Mouse (Mus musculus) cerebellum, postnatal 25 days (tissue): ENCODE results near the gene Dcaf17.

Source experiments
- DNase-seq, 2 experiments: peaks; one replicate each; pipeline ENCODE4 v3.0.0; 2021; ENCODE audit warnings: mixed read lengths in 2 of 2

The Dcaf17 gene

DNA sequence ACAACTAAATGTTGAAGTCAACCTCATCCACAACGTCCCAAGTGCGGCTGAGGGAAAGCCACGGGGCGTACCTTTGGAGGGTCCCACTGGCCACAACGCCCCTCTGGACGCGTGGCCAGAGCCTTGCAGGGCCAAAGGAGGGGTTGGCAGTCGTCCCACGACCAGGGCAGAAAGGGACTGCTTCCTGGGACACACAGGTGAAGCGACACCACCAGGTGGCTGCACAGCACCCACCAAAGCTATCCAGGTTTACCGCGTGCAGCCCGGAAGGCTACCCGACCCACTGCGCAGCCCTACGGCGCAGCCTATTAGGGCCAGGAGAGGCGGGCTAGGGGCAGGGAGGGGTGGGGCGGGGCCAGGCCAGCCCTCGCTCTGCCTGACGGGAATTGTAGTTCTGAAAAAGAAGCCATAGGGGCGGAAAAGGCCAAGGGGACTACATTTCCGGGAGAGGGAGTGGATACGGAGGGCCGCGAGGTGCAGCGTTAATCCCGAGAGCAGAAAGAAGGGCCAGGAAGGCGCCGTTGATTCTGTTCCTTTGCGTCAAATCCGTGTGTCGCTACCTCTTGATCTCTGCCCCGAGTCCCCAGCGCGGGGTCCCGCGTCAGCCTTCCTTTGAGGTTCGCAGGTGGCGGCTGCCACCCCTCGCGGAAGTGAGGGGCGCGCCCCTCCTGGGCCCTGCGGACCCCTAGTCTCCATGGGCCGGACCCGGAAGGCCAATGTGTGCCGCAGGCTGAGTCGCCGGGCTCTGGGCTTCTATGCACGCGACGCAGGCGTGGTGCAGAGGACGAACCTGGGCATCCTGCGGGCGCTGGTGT, at the start of gene Dcaf17, which contains the start of gene Mettl8:
TSS of gene Dcaf17 (plus strand) at position 29 of the 815 bp plus-strand sequence.
TSS of gene Mettl8 (minus strand) at position 284 of the 815 bp plus-strand sequence.
- DNase-seq: peak; percentile 93 to 97

DNA sequence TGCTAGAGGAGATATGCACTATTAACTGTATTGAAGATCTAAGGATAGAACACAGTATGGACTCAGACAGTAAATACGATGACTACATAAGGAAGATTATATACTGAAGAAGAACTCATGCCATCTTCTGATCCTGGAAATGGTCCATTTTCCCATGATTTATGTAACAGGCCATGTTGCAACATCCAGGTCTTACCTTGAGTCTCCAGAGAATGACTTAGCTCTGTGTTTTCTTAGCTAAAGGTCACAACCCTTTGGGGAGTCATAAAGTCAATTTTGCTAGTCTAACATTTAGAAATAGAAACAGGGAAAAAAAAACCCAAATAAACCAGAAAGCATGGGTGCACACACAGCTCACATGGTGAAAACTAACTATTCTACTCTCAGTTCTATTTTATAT, 43.3 kb upstream of the Dcaf17 start:
- no peak for DNase-seq

DNA sequence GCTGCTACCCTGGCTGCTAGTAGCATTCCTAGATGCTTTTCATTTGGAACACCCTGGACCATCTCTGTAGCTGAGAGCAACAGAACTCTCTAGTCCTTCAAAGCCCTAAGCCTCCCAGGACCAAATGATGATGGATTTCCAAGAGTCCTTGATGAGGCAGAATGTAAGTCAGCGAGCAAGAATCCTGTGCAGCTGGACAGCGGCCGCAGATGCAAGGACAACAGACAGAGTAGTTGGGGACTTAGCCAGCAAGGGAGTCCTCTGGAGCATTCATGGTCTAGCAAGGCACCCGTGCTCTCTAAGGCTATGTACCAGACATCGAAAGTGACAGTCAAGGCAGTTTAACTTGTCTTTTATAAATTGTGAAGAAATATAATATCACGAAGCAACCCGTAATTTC, 41.6 kb upstream of the Dcaf17 start:
- no peak for DNase-seq

DNA sequence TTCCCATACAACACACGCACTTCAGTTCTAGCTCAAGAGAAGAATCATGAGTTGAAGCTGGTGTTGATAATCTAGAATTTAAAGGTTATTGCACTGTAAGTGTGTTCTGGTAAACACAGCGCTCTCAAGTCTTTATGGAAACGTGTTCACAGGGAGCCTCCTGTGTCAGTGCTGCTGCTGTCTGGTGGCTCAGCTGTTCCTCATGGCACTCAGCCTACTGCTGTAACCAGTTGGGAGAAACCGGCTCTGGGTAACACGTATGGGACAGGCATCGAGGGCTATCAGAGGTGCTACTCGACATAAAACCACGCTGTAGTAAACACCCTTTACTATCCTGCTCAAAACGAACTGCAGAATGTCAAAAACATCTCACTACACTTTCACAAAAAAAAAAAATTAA, 35.9 kb upstream of the Dcaf17 start:
- peak; percentile 25 to 53 for DNase-seq

DNA sequence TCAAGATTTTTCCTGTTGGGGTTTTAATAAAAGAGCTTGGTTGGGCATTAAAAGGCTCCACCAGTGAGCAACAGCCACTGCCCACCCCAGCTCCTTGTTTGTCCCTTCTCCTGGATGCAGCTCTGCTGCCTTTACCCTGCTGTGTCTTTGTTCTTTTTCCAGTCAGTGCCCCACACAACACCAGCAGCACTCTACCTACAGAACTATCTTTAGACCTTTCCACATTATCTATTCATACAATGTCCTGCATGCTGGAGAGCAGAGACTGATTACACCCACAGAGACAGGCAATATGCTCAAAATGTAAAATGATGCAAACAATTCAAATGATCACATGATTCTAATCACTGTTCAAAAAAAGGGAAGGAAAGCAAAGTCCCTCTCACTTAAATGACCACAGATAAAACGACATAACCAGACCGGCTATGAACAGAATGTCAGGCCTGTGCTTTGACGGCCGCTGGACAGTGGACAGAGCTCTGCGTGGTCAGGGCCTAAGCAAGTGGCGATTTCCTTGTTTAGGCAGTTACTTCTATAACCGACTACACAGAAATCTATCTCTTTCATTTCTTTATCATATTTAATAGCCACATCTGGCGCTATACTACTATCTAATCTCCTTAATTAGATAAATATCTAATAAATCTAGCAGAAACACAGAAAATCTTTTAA, 35.3 kb upstream of the Dcaf17 start:
- DNase-seq: no peak

DNA sequence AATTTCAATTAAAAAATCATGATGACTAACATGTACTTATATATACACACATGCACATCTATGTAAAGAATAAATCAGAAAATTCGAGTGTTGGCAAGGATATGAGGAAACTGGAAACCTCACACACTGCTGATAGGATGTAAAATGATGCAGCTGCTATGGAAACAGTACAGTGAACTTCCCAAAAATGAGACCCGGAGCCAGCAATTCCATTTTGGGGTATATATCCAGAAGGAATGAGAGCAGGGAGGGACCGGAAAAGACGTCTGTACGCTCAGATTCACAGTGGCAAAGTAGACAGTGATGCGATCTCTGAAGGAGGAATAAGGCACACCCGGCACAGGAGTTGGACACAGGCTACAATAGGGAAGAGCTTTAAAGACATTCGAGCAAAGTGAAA, 34.5 kb upstream of the Dcaf17 start:
- no peak for DNase-seq

DNA sequence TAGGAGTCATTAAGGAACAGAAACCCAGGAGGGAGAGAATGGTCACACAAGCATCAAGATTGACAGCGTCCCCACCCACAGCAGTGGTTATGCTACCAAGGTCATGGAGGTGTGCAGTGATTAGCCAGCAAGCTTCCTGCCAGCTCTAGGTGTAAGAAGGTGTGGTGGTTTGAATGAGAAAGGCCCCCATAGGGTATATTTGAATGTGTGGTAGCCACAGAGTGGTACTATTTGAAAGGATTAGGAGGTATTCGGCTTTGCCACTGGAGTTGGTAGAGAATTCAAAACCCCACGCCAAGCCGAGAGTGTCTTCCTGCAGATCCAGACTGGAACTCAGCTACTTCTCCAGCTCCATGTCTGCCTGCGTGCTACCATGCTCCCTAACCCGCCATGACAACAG, 32.1 kb upstream of the Dcaf17 start:
- DNase-seq: no peak

DNA sequence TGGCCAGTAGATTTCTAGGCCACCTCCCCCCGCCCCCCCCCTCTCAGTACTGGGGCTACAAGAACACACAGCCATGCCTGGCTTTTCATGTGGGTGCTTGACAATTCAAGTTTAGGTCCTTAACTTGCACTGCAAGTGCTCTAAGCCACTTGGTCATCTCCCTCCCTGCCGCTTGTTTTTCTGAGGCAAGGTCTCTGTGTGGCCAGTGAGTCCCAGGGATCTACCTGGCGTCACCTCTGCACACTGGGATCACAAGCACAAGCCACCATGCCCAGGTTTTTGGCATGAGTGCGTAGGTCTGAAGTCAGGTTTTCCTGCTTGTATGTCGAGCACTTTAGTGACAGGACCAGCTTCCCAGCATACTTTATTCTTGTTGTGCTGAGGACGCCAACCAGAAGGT, 31.1 kb upstream of the Dcaf17 start:
- DNase-seq: no peak

DNA sequence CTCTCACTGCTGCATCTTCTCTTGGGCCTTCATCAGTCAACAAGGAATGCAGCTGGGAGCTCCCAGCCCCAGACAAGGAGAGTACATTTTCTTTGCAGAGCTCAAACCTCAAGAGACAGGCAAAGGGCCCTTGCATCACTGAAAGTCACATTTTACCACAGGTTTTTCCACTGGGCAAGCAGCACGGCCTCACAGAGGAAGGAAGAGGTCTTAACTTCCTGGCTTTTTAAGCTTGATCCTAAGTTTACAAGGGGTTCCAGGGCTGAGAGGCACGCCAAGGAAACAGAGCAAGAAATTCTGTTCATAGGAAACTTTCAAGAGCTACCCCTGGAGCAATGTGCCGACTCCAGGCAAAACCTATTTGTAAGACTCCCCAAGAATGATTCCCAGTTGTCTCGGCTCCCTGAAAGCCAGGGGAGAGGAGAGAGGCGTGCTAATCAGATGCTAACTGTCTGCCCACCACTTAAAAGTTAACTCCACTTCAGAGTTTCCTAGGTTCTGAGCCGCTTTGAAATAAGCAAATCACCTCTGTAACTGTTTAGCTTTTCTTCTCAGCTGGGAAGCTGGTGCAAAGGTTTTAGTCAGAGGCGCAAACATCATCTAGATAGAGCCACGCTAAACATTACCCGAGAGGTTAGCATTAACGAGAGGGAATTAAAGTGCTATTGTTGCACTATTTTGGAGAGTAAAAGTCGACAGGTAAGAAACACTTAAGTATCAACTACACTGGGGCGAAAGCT, 29.4 kb upstream of the Dcaf17 start:
- no peak for DNase-seq

DNA sequence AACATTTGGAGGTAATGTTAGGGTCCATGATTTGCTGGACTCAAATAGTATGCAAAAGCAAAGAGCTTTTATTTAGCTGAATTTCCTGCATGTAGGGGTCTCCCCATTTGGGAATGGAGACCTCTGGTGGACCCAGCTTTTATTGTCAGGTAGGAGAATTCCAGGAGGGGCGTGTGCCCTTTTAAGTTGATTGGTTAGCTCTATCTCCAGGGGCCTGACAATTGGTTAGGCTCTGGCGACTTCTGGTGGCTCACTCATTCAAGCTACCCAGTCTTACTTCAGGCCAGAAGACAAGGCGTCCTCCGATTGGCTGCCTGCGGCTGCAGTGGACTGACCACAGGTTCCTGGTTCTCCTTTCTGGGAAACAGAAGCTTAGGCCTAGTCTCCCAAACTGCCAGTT, 28.3 kb upstream of the Dcaf17 start:
- DNase-seq: no peak

DNA sequence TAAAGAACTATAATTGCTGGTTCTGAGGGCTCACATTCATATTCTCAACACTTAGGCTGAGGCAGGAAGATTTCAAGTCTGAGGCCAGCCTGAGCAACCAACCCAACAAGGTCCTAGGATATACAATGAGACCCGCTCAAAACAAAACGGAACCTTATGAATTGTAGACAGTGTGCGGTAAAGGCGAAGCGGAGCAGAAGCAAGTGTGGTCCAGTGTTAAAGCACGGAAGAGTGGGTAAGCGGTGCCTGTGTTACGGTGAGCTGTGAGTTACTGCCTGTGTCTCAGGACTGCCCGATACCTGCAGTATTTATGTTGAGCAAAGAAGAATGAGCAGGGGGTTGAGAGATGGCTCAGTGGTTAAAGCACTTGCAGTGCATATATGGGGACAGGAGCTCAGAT, 27.5 kb upstream of the Dcaf17 start:
- no peak for DNase-seq

DNA sequence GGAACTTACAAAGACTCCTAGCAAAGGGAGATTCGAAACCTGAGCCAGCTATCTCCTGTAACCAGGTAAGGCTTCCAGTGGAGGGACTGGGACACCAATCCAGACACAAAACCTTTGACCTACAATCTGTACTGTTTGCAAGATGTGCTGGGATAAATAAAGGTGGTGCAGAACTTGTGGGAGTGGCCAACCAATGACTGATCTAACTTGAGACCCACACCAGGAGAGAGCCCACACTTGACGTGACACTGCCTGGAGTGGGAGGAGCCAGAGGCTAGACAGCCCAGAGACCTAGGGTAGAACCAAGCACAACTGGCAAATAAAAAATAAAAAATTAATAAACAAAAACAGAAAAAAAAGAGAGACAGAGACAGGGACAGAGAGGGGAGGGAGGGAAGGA, 24.5 kb upstream of the Dcaf17 start:
- no peak for DNase-seq

DNA sequence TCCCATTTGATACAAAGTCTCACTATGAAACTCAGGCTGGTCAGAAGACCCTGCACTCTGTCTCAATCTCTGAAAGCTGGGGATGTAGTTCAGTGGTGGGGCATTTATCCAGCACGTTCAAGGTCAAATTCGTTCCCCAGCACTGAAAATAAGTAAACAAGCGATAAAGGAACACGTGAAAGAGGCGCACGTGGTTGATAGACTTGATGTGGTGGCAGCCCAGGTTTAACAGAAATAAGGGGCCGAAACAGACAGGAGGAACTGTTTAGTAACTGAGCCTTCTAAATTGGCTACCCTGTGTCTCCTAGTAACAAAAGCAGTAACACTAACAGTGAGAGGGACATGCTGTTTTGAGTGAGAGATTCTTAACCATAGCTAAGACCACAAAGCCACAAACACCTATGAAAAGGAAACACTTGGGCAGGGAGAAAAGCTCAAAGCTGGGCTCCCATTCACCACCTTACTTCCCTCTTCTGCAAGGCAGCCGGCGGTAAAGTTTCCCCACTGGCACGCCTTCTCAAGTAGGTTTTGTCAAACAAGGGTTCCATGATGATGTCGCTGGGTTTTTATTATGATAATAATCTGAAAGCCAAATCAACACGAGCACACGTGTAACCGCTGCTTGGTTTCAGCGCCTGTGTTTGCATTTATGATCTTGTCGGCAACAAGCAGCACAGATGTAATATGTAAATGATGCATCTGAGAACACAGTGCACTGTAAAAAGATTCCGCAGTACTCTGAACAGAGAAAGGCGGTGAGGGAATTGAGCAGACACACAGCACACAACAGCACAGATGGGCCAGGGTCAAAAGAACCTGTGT, 22.9 kb upstream of the Dcaf17 start:
- DNase-seq: no peak

DNA sequence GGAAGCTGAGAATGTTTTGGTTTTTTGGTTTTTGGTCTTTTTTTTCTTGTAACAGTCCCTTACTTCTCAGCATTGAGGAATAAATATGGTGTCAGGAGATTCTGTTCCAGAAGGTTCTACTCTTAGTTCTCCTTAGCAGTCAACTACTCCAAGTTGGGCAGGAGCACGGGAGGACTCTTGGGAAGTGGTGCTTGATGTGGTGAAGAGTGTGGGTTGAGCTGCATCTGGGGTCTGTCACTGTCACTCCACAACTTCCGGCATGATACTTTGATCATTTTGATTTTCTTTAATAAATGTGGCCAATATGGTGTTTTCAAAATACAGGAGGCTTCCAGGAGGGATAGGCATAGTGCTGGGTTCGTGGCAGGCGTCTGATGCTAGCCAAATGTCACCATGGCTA, 22.1 kb upstream of the Dcaf17 start:
- no peak for DNase-seq

DNA sequence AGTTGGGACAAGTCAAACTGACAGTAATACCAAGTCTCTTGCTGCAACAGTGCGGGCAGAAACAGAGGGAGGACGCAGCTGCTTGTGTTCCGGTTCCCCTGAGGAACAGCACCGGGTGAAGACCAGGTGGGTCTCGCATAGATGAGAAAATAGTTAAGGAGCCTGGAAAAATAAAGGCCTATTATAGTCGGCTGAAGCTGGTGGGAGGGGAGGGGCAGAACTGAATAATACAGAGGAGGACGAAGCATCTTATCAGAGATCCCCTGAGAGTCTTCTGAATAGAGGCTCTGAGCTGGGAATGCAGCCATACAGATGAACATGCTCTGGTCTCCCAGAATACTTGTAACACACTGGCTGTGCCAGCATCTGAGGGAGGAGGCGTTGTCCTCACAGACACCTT, 21.1 kb upstream of the Dcaf17 start:
- no peak for DNase-seq

DNA sequence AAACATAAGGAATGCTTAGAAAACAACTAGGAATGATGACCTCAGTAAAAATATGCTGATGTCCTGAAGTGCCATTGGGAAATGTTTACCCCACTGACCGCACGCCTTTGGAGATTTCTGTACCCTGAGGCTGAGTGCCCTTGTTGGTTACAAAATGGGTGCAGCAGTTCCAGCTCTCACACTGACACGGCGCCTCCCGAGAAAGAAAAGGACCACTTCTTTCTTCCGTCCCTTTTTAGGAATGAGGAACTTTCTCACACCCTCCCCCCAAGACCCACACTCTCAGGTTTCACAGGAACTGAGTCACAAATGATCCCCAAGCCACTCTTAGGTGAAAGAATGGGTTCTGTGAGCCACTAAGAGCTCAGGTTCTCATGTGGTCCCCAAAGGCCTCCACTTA, 17.7 kb upstream of the Dcaf17 start:
- no peak for DNase-seq

DNA sequence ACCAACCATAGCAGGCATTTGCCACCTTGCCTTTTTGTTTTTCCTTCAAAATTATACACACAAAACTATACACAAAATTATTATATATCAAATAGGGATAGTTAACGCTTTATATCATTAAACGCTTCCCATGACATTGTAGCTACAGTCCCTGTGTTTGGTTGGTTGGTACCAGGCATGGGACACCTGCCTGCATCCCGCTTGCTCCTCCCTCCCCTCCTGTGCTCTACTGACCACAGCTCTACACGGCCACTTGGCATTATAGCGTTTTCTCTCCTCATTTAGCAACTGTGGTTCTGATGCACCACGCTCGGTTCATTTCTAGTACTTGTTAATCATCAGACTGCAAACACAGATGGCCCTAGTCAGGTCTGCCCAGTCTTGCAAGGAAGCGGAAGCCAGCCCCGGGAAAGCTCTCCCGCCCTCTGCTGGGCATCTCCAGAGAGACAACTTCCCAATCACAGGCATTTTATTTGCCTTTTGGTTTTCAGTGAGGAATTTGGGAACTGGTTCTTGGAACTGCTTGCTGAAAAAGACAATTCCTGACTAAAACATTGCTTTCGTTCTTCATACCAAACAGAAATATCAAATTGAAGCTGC, 15.5 kb upstream of the Dcaf17 start:
- peak; percentile 88 to 91 for DNase-seq

DNA sequence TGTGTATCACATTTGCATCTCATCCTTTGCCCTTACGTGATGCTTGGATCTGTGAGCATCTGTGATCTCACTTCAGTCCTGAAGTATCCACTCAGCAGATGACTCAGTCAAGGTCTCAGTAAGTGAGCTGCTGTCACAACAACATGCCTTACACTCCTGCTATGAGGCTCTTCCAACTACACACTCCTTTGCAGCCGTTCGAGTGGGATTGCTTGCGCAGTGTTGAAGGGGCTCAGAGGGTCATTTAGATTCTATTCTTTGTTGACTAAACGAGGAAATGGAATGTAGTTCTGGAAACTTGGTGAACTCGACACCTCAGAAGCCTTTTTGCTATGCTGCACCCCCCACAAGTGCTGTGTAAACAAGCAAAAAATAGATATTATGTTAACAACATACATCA, 9.0 kb upstream of the Dcaf17 start:
- DNase-seq: no peak

DNA sequence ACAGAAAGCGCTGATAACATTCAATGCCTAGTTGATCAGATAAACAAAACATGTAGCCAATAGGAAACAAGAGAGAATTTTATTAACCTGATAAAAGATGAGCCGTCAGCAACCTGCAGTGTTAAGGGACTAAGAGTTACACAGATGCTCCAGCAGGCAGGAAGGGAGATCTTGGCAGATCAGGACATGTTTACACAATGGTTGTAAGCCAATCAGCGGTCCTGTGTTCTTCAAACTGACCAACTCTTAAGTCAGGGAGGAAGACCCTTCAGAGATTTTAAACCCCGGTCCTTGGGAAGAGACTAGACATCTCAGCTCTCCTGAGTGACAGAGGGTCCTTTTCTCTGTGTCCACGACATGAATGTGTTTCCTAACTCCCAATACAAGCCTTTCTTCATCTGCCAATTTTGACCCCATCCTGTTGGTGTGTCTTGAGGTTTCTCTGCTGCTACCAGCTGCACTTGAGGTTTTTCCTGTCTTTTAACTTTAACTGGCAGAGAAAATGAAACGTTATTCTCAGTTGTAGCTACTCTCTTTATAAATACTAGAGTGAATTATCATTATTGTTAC, 8.3 kb upstream of the Dcaf17 start:
- no peak for DNase-seq

DNA sequence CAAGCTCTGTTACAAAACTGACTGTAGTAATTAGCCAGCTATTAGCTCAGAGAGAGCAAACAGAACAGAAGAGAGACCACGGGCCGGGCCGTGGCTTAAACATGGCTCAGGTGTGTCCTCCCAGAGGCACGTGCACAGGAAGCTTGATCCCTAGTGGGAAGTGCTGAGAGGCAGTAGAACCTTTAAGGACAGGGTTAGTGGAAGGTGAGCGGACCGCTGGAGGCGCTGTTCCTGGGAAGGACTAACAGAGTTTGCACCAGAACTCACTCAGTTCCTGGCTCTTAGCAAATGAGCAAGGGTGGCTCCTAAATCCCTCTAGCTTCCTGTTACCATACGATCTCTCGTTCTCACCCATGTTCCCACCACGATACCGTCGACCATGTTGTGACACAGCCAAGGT, 6.2 kb upstream of the Dcaf17 start:
- no peak for DNase-seq

DNA sequence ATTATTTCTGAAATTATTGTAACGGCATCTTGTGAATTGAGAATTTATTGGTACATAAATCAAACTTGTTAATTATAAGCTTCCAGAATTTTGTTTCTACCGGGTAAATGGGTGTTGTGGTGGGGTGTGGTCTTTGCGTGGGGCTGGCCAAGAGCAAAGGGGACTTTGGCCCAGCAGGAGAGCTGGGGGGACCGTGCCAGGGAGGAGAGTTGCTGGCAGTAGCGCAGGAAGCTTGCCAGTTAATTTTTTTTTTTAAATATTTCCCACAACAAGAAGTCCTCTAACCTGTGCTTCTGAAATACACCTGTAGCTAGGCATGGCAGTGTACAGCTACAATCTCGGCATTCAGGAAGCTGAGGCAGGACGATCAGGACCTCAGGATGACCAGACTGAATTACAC, 4.6 kb upstream of the Dcaf17 start:
- no peak for DNase-seq

DNA sequence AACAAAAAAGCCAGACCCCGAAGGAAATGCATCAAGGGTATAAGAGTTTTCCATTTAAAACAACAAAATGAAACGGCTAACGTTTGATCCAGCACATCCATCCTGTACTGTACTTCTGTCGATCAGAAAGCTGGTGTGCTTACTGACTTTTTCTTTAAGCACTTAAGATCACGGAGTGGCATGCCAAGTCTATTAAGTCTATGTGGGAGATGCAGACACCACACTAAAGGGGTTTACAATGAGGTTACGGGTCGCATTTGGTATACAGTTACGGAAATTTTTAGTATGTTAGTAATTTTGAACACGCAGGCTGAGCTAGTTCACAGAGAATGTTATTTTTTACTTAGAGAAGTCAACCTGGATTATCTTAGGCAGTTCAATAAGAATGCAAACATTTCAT, 412 bp upstream of the Dcaf17 start:
- DNase-seq: no peak
